Mouse (Mus musculus) neural tube, postnatal 0 days (tissue): ENCODE measurements around the gene Tssc4. TPM values are rescaled to one million over a fixed set of nuclear protein-coding genes. Genes with fewer than 3 reads are reported as not detected.

Experiments
- polyA plus RNA-seq: library from polyadenylated mRNA; unstranded; fragments of >200 nt; fragmentation: Nextera tagmentation; extraction: Ambion mirVana; gene quantifications from 2 replicates; pipeline ENCODE4 v1.2.1, GENCODE M21; 2015

Gene Tssc4
- 84.7 and 93.5 TPM in 2 replicates for polyA plus RNA-seq

GRCm38 (mm10) chr7:143068882-143069591, at the start of gene Tssc4:
Tssc4 (plus strand) TSS chr7:143069249.

GRCm38 (mm10) chr7:143052626-143053007, 16.4 kb upstream of the Tssc4 start, which contains the start of gene Cd81:
Cd81 (plus strand) TSS chr7:143052739.

GRCm38 (mm10) chr7:143094592-143095553, 25.8 kb downstream of the Tssc4 start, which contains the start of gene Trpm5:
Trpm5 (minus strand) TSS chr7:143094642.

GRCm38 (mm10) chr7:143106062-143106461, 37.0 kb downstream of the Tssc4 start, which contains the start of gene Kcnq1:
Kcnq1 (plus strand) TSS chr7:143106362.

Other genes with a start within 250 kb of the Tssc4 start
- gene Th, start 138.1 kb upstream of the Tssc4 start, polyA plus RNA-seq, result 1.5 and 2.1 TPM in 2 replicates
- 0.98 and 1.1 TPM in 2 replicates for gene Ascl2, start 100.0 kb upstream of the Tssc4 start, polyA plus RNA-seq
- 0.42 and 0.62 TPM in 2 replicates for gene Tspan32, start 64.2 kb upstream of the Tssc4 start, polyA plus RNA-seq
- 891 and 921 TPM in 2 replicates for gene Cd81, start 16.5 kb upstream of the Tssc4 start, polyA plus RNA-seq
- 1.1 and 2.1 TPM in 2 replicates for gene Trpm5, start 25.4 kb downstream of the Tssc4 start, polyA plus RNA-seq
- 0.48 and 0.59 TPM in 2 replicates for gene Kcnq1, start 37.1 kb downstream of the Tssc4 start, polyA plus RNA-seq